Mouse (Mus musculus): ENCODE results near the gene Irs3.
"Not testable (repeated sequence)": the region's sequence is repeated elsewhere in the genome, so short reads cannot be mapped to it uniquely, and the experiment has no call there.

Irs3 gene

GRCm38 (mm10) chr5:137628498-137629305, 16.8 kb downstream of the Irs3 start, which contains the start of the genes Fbxo24, Lrch4 and Gm20605:
Fbxo24 (minus strand) TSS chr5:137629002.
Lrch4 (plus strand) TSS chr5:137629121.
Gm20605 (plus strand) TSS chr5:137629175.
- peak; percentile 99 for DNase-seq (ENCODE audit: low read depth in 2 of 2, low spot score in 2 of 2)

- no peak for DNase-seq (ENCODE audit: low read depth in 2 of 2, low spot score in 2 of 2)
These were observed 17.5 kb downstream of the Irs3 start for GRCm38 (mm10) chr5:137627991-137628390.

GRCm38 (mm10) chr5:137623937-137624530, 21.5 kb downstream of the Irs3 start:
- DNase-seq (ENCODE audit: low read depth in 2 of 2, low spot score in 2 of 2), result no peak

- no peak for DNase-seq (ENCODE audit: low read depth in 2 of 2, low spot score in 2 of 2)
These were observed 30.2 kb downstream of the Irs3 start for GRCm38 (mm10) chr5:137615347-137615746.

- not testable (repeated sequence) for DNase-seq (ENCODE audit: low read depth in 2 of 2, low spot score in 2 of 2)
These were observed 30.6 kb downstream of the Irs3 start for GRCm38 (mm10) chr5:137614921-137615320.

GRCm38 (mm10) chr5:137613550-137613949, 32.0 kb downstream of the Irs3 start, which contains the start of gene Pcolce:
Pcolce (minus strand) TSS chr5:137613784.
- DNase-seq (ENCODE audit: low read depth in 2 of 2, low spot score in 2 of 2), result no peak

GRCm38 (mm10) chr5:137613076-137613475, 32.4 kb downstream of the Irs3 start:
- no peak for DNase-seq (ENCODE audit: low read depth in 2 of 2, low spot score in 2 of 2)

GRCm38 (mm10) chr5:137611245-137611602, 34.3 kb downstream of the Irs3 start:
- no peak for DNase-seq (ENCODE audit: low read depth in 2 of 2, low spot score in 2 of 2)

GRCm38 (mm10) chr5:137610548-137611244, 34.8 kb downstream of the Irs3 start:
- DNase-seq (ENCODE audit: low read depth in 2 of 2, low spot score in 2 of 2), result no peak

- no peak for DNase-seq (ENCODE audit: low read depth in 2 of 2, low spot score in 2 of 2)
These were observed 35.5 kb downstream of the Irs3 start for GRCm38 (mm10) chr5:137610056-137610455.

- no peak for DNase-seq (ENCODE audit: low read depth in 2 of 2, low spot score in 2 of 2)
These were observed 36.2 kb downstream of the Irs3 start for GRCm38 (mm10) chr5:137609292-137609691.

- DNase-seq (ENCODE audit: low read depth in 2 of 2, low spot score in 2 of 2), result no peak
These were observed 36.8 kb downstream of the Irs3 start for GRCm38 (mm10) chr5:137608654-137609190.

- no peak for DNase-seq (ENCODE audit: low read depth in 2 of 2, low spot score in 2 of 2)
These were observed 37.5 kb downstream of the Irs3 start for GRCm38 (mm10) chr5:137607860-137608653.

GRCm38 (mm10) chr5:137601365-137601729, 44.2 kb downstream of the Irs3 start:
- no peak for DNase-seq (ENCODE audit: low read depth in 2 of 2, low spot score in 2 of 2)

GRCm38 (mm10) chr5:137600619-137601364, 44.7 kb downstream of the Irs3 start, which contains the start of gene Mospd3:
Mospd3 (minus strand) TSS chr5:137601058.
- DNase-seq (ENCODE audit: low read depth in 2 of 2, low spot score in 2 of 2), result peak; percentile 89 to 95

- DNase-seq (ENCODE audit: low read depth in 2 of 2, low spot score in 2 of 2), result no peak
These were observed 45.3 kb downstream of the Irs3 start for GRCm38 (mm10) chr5:137600281-137600618.

GRCm38 (mm10) chr5:137599600-137599999, 45.9 kb downstream of the Irs3 start:
- no peak for DNase-seq (ENCODE audit: low read depth in 2 of 2, low spot score in 2 of 2)

- DNase-seq (ENCODE audit: low read depth in 2 of 2, low spot score in 2 of 2), result no peak
These were observed 47.3 kb downstream of the Irs3 start for GRCm38 (mm10) chr5:137598100-137598826.

- no peak for DNase-seq (ENCODE audit: low read depth in 2 of 2, low spot score in 2 of 2)
These were observed 47.9 kb downstream of the Irs3 start for GRCm38 (mm10) chr5:137597625-137598024.
